Mouse (Mus musculus) liver, embryonic 14.5 days (tissue): Measurements from ENCODE around the gene Adam15.

ENCODE experiments used
- CTCF ChIP-seq: IDR thresholded peaks from 2 replicates; pipeline ENCODE4 v1.5.1; 2016; ENCODE audit warnings: antibody characterized with exemption, low read depth, control low read depth
- EP300 ChIP-seq: IDR thresholded peaks from 2 replicates; pipeline ENCODE4 v1.6.1; 2016; ENCODE audit warnings: antibody characterized with exemption, low read depth

- TF ChIP-seq EP300 (no peak), CTCF (no peak)
These were observed 35.0 kb downstream of the Adam15 start for GRCm38 (mm10) chr3:89314791-89315190.
